Mouse (Mus musculus) intestine, postnatal 0 days (tissue): ENCODE data around the gene Fancc. TPM values are rescaled to one million over a fixed set of nuclear protein-coding genes. Genes with fewer than 3 reads are reported as not detected.

ENCODE experiments used
- ATAC-seq: fragments of 200-750 bp; cut with Nextera tagmentation; 2 replicates; pipeline ENCODE4 v1.8.0; 2017; ENCODE audit warnings: mild to moderate bottlenecking, moderate TSS enrichment, moderate library complexity
- H3K27ac ChIP-seq: fragments of 300-500 bp; sonication (generic); 2 replicates; pipeline ENCODE4 v1.5.1; 2014; ENCODE audit warnings: mild to moderate bottlenecking, low read depth, low read length, moderate library complexity
- H3K27me3 ChIP-seq: fragments of 300-500 bp; sonication (generic); replicated peaks from 2 replicates; pipeline ENCODE4 v1.6.1; 2014; ENCODE audit warnings: low read length, mixed read lengths; ENCODE audit not compliant: control insufficient read depth, insufficient read depth
- H3K36me3 ChIP-seq: fragments of 300-500 bp; sonication (generic); 2 replicates; pipeline ENCODE4 v1.6.1; 2014; ENCODE audit warnings: mild to moderate bottlenecking, moderate library complexity; ENCODE audit not compliant: control insufficient read depth, insufficient read depth
- H3K4me1 ChIP-seq: fragments of 300-500 bp; sonication (generic); replicated peaks from 2 replicates; pipeline ENCODE4 v1.6.1; 2014; ENCODE audit warnings: antibody characterized with exemption, low read length, mixed read lengths; ENCODE audit not compliant: control insufficient read depth, insufficient read depth
- H3K4me2 ChIP-seq: fragments of 300-500 bp; sonication (generic); replicated peaks from 2 replicates; pipeline ENCODE4 v1.6.1; 2014; ENCODE audit warnings: low read depth, mild to moderate bottlenecking, moderate library complexity
- H3K4me3 ChIP-seq: fragments of 300-500 bp; sonication (generic); 2 replicates; pipeline ENCODE4 v1.5.1; 2014; ENCODE audit warnings: low read depth, low read length
- H3K9ac ChIP-seq: fragments of 300-500 bp; sonication (generic); 2 replicates; pipeline ENCODE4 v1.6.1; 2014; ENCODE audit warnings: mild to moderate bottlenecking, low read depth, low read length
- H3K9me3 ChIP-seq: fragments of 300-500 bp; sonication (generic); 2 replicates; pipeline ENCODE4 v1.6.1; 2016; ENCODE audit warnings: mixed run types; ENCODE audit not compliant: control insufficient read depth
- CTCF ChIP-seq: sonication (generic); IDR thresholded peaks from 2 replicates; pipeline ENCODE4 v1.5.1; 2016; ENCODE audit warnings: low read depth, mild to moderate bottlenecking, control low read depth, antibody characterized with exemption, moderate library complexity
- WGBS: fragments of 180-500 bp; shearing (Covaris S2); extraction: QIAGEN DNeasy Blood & Tissue Kit; methylation state at CpG from one replicate; pipeline ENCODE4 v1.1.7; 2014; 5-methylcytosine and 5-hydroxymethylcytosine counted together
- polyA plus RNA-seq: library from polyadenylated mRNA; unstranded; fragments of >200 nt; fragmentation: Nextera tagmentation; extraction: Ambion mirVana; gene quantifications from 2 replicates; pipeline ENCODE4 v1.2.1, GENCODE M21; 2015

Fancc gene
- polyA plus RNA-seq, 1 experiment from 2014 or later, result 5.1 TPM

GRCm38 (mm10) chr13:63246332-63246940 lies 250.6 kb downstream of the Fancc start:
- Histone ChIP-seq H3K27me3 (no peaks in the 10 kb centered on the region), H3K36me3 (peaks cover 13% of the 10 kb centered on the region; the same call in 1 of the 2 replicates), H3K4me3 (no peak overlapping the region), H3K4me1 (0 out of 2 replicates have a peak, but pooled peaks cover 16% of the 10 kb centered on the region), H3K9me3 (no peaks in the 10 kb centered on the region), H3K27ac (0 out of 2 replicates have a peak overlapping the region, but pooled peaks have one; percentile 5), H3K4me2 (peak overlapping the region; percentile 44), H3K9ac (no peak overlapping the region)
- no peak for TF ChIP-seq CTCF
- no peak; the same call in 1 of the 2 replicates for ATAC-seq
- 46% methylated on average over 12 of the region's 12 CpGs for WGBS

GRCm38 (mm10) chr13:63245812-63246211 lies 251.3 kb downstream of the Fancc start:
- H3K9me3 ChIP-seq, result no peaks in the 10 kb centered on the region
- H3K4me3 ChIP-seq, result no peak overlapping the region
- no peak overlapping the region for H3K4me2 ChIP-seq
- peaks cover 13% of the 10 kb centered on the region; the same call in 1 of the 2 replicates for H3K36me3 ChIP-seq
- H3K4me1 ChIP-seq, result 0 out of 2 replicates have a peak, but pooled peaks cover 15% of the 10 kb centered on the region
- no peak overlapping the region for H3K27ac ChIP-seq
- H3K9ac ChIP-seq, result no peak overlapping the region
- H3K27me3 ChIP-seq, result no peaks in the 10 kb centered on the region
- no peak for TF ChIP-seq CTCF
- 80% methylated on average over 4 of the region's 4 CpGs for WGBS
- no peak for ATAC-seq

GRCm38 (mm10) chr13:63245218-63245617 lies 251.9 kb downstream of the Fancc start:
- H3K36me3 ChIP-seq, result peaks cover 13% of the 10 kb centered on the region; the same call in 1 of the 2 replicates
- no peak overlapping the region for H3K9ac ChIP-seq
- H3K27ac ChIP-seq, result no peak overlapping the region
- H3K9me3 ChIP-seq, result no peaks in the 10 kb centered on the region
- ATAC-seq, result no peak
- H3K4me1 ChIP-seq, result 0 out of 2 replicates have a peak, but pooled peaks cover 15% of the 10 kb centered on the region
- no peak overlapping the region for H3K4me3 ChIP-seq
- no peak for TF ChIP-seq CTCF
- 59% methylated on average over 9 of the region's 9 CpGs for WGBS
- no peaks in the 10 kb centered on the region for H3K27me3 ChIP-seq
- H3K4me2 ChIP-seq, result no peak overlapping the region

GRCm38 (mm10) chr13:63244425-63244824 lies 252.7 kb downstream of the Fancc start:
- no peak overlapping the region for H3K27ac ChIP-seq
- H3K9ac ChIP-seq, result no peak overlapping the region
- peaks cover 13% of the 10 kb centered on the region; the same call in 1 of the 2 replicates for H3K36me3 ChIP-seq
- peak overlapping the region; percentile 32; the same call in 1 of the 2 replicates for H3K4me2 ChIP-seq
- H3K4me3 ChIP-seq, result no peak overlapping the region
- no peak for ATAC-seq
- 0 out of 2 replicates have a peak, but pooled peaks cover 15% of the 10 kb centered on the region for H3K4me1 ChIP-seq
- no peaks in the 10 kb centered on the region for H3K9me3 ChIP-seq
- no peak for TF ChIP-seq CTCF
- 70% methylated on average over 3 of the region's 3 CpGs for WGBS
- no peaks in the 10 kb centered on the region for H3K27me3 ChIP-seq

- TF ChIP-seq CTCF, result 0 out of 2 replicates have a peak, but pooled peaks have one; percentile 5
- H3K9ac ChIP-seq, result no peak overlapping the region
- peak overlapping the region; percentile 11; the same call in 1 of the 2 replicates for H3K27ac ChIP-seq
- H3K4me1 ChIP-seq, result peaks cover 15% of the 10 kb centered on the region; the same call in 1 of the 2 replicates
- H3K27me3 ChIP-seq, result no peaks in the 10 kb centered on the region
- WGBS, result 60% methylated on average over 5 of the region's 5 CpGs
- no peaks in the 10 kb centered on the region for H3K9me3 ChIP-seq
- no peak overlapping the region for H3K4me3 ChIP-seq
- H3K36me3 ChIP-seq, result peaks cover 13% of the 10 kb centered on the region; the same call in 1 of the 2 replicates
- 0 out of 2 replicates have a peak, but pooled peaks have one; percentile 43 for ATAC-seq
- H3K4me2 ChIP-seq, result peak overlapping the region; percentile 32; the same call in 1 of the 2 replicates
Observed at GRCm38 (mm10) chr13:63243586-63243985, 253.5 kb downstream of the Fancc start.

- Histone ChIP-seq H3K36me3 (peaks cover 13% of the 10 kb centered on the region; the same call in 1 of the 2 replicates), H3K9ac (no peak overlapping the region), H3K4me1 (peaks cover 15% of the 10 kb centered on the region; the same call in 1 of the 2 replicates), H3K9me3 (no peaks in the 10 kb centered on the region), H3K27ac (peak overlapping the region; percentile 15; the same call in 1 of the 2 replicates), H3K4me2 (peak overlapping the region; percentile 74), H3K4me3 (peak overlapping the region; percentile 72; the same call in 1 of the 2 replicates), H3K27me3 (no peaks in the 10 kb centered on the region)
- no peak for ATAC-seq
- no peak for TF ChIP-seq CTCF
- 44% methylated on average over 10 of the region's 10 CpGs for WGBS
Observed at GRCm38 (mm10) chr13:63242401-63243192, 254.5 kb downstream of the Fancc start.
